Mouse (Mus musculus) E14TG2a.4 (cell line): Measurements from ENCODE around the gene Stx12.

ENCODE experiments used
- H3K27me3 ChIP-seq: 2 replicates; pipeline ENCODE4 v1.6.1; 2014; ENCODE audit warnings: low read length, control low read depth; ENCODE audit not compliant: insufficient read depth
- H3K36me3 ChIP-seq: 2 replicates; pipeline ENCODE4 v1.6.1; 2014; ENCODE audit warnings: low read length, control low read depth; ENCODE audit not compliant: insufficient read depth
- H3K4me1 ChIP-seq: replicated peaks from 2 replicates; pipeline ENCODE4 v1.6.1; 2014; ENCODE audit warnings: low read depth, low read length, control low read depth
- H3K4me3 ChIP-seq: replicated peaks from 2 replicates; pipeline ENCODE4 v1.5.1; 2014; ENCODE audit warnings: mild to moderate bottlenecking, low read length
- H3K9me3 ChIP-seq: 2 replicates; pipeline ENCODE4 v1.6.1; 2014; ENCODE audit warnings: low read length, control low read depth
- CTCF ChIP-seq: conservative IDR thresholded peaks from 2 replicates; pipeline ENCODE4 v1.5.1; 2014; ENCODE audit warnings: low read length
- NANOG ChIP-seq: IDR thresholded peaks from 2 replicates; pipeline ENCODE4 v1.6.1; 2014; ENCODE audit warnings: borderline replicate concordance, low read length, mixed read lengths
- POU5F1 ChIP-seq: IDR thresholded peaks from 2 replicates; pipeline ENCODE4 v1.6.1; 2014; ENCODE audit warnings: low read length, borderline replicate concordance

Stx12 gene

GRCm38 (mm10) chr4:132806620-132807191 is 77.6 kb downstream of the Stx12 start:
- TF ChIP-seq NANOG (no peak), POU5F1 (no peak), CTCF (no peak)

GRCm38 (mm10) chr4:132805599-132806197 is 78.6 kb downstream of the Stx12 start:
- peaks cover 42% of the 10 kb centered on the region for H3K4me1 ChIP-seq
- no peaks in the 10 kb centered on the region for H3K36me3 ChIP-seq
- no peaks in the 10 kb centered on the region for H3K27me3 ChIP-seq
- no peak for TF ChIP-seq CTCF
- TF ChIP-seq POU5F1: no peak
- TF ChIP-seq NANOG: no peak
- no peak overlapping the region for H3K4me3 ChIP-seq
- H3K9me3 ChIP-seq: no peaks in the 10 kb centered on the region

More at GRCm38 (mm10) chr4:132806620-132807191, 77.6 kb downstream of the Stx12 start:
- Histone ChIP-seq H3K4me1 (peaks cover 35% of the 10 kb centered on the region), H3K9me3 (no peaks in the 10 kb centered on the region), H3K4me3 (no peak overlapping the region), H3K27me3 (no peaks in the 10 kb centered on the region), H3K36me3 (no peaks in the 10 kb centered on the region)

GRCm38 (mm10) chr4:132805146-132805545 is 79.2 kb downstream of the Stx12 start:
- TF ChIP-seq POU5F1: no peak
- no peak for TF ChIP-seq CTCF
- no peak for TF ChIP-seq NANOG
- H3K4me1 ChIP-seq: peaks cover 48% of the 10 kb centered on the region
- no peaks in the 10 kb centered on the region for H3K36me3 ChIP-seq
- H3K9me3 ChIP-seq: no peaks in the 10 kb centered on the region
- no peak overlapping the region for H3K4me3 ChIP-seq
- no peaks in the 10 kb centered on the region for H3K27me3 ChIP-seq

DNA sequence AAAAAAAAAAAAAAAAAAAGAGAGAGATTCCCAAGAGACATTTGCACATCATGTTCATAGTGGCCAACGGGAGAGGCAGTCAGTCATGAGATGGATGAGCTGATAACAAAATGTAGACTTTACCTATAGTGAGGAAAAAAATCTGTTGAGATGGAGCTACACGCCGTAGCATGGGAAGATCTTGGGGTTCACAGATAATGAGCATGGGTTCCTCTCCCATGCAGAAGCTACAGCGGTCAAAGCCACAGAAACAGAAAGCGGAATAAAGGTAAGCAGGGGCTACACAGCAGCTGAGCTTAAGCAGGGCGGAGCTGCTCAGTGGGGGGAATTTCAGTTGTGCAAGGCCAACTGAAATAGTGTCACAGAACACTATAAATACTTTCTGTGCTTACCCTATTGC is 80.0 kb downstream of the Stx12 start:
- Histone ChIP-seq H3K4me3 (no peak overlapping the region), H3K4me1 (peaks cover 49% of the 10 kb centered on the region), H3K36me3 (no peaks in the 10 kb centered on the region), H3K27me3 (no peaks in the 10 kb centered on the region), H3K9me3 (no peaks in the 10 kb centered on the region)
- no peak for TF ChIP-seq CTCF
- no peak for TF ChIP-seq POU5F1
- TF ChIP-seq NANOG: no peak

- no peak overlapping the region for H3K4me3 ChIP-seq
- H3K36me3 ChIP-seq: no peaks in the 10 kb centered on the region
- no peaks in the 10 kb centered on the region for H3K9me3 ChIP-seq
- TF ChIP-seq NANOG (no peak), CTCF (no peak), POU5F1 (no peak)
- H3K27me3 ChIP-seq: no peaks in the 10 kb centered on the region
- peaks cover 49% of the 10 kb centered on the region for H3K4me1 ChIP-seq
These were observed 80.4 kb downstream of the Stx12 start for GRCm38 (mm10) chr4:132803876-132804275.
